Mouse (Mus musculus) spleen, adult 2 months (tissue): ENCODE data around the gene Slc44a3.

Source experiments
- CTCF ChIP-seq: fragments of 200-500 bp; IDR thresholded peaks from 2 replicates; pipeline ENCODE4 v1.5.1; 2011; ENCODE audit warnings: mild to moderate bottlenecking, inconsistent platforms; ENCODE audit not compliant: insufficient read depth, insufficient read length, insufficient replicate concordance; ENCODE audit errors: extremely low read depth
- POLR2A ChIP-seq: fragments of 200-500 bp; IDR thresholded peaks from 2 replicates; pipeline ENCODE4 v1.6.1; 2011; ENCODE audit warnings: low read depth, low read length, inconsistent platforms

GRCm38 (mm10) chr3:121504927-121505487 lies 27.2 kb downstream of the Slc44a3 start:
- TF ChIP-seq CTCF (no peak), POLR2A (no peak)
